Comparison of ENCODE assay signal across 21 mouse cellular contexts in genomic region chr5:107112656-107113275, GRCm38 (mm10).
DNase-seq lines count a peak whose midpoint lies in the region; ATAC-seq lines count a peak whose summit lies in the region.
"Had no signal": no experiment of that assay in that cellular context is flagged by ENCODE, and none has a peak within 500 bp of the region (broad histone marks: within the 10 kb centered on the region; RNA-seq: fewer than 3 reads in every experiment).

No protein-coding gene starts in this region.

- H3K4me2 ChIP-seq in heart, embryonic 12.5 days = no peak overlapping the region
- H3K4me2 ChIP-seq in kidney, embryonic 16.5 days (replicated peaks; ENCODE audit: low read depth, low read length) = no peak overlapping the region
- no peak overlapping the region for H3K4me2 ChIP-seq in liver, embryonic 12.5 days
- H3K4me2 ChIP-seq: forebrain, embryonic 13.5 days; hindbrain, embryonic 12.5 days; neural tube, embryonic 13.5 days had no signal

- DNase-seq in heart, postnatal 36 days = no peak
- no peak for DNase-seq in kidney, adult 11 months
- peak; percentile 33 for DNase-seq in R1 (ENCODE audit: low read depth, low spot score)
- DNase-seq in gastrocnemius, postnatal 4 days (ENCODE audit: low spot score in 2 of 2) = no peak
- DNase-seq in layer of hippocampus, adult 9-11 months = no peak
- DNase-seq: cerebellum, postnatal 14 days; embryo, embryonic 11 days; kidney, postnatal 4 days; lung, postnatal 4 days; right cerebral cortex, postnatal 14 days; thymus, postnatal 14 days had no signal

- 59% methylated on average over 7 of the region's 7 CpGs for WGBS in heart, embryonic 12.5 days
- 58% methylated on average over 7 of the region's 7 CpGs for WGBS in kidney, embryonic 16.5 days
- WGBS in liver, embryonic 12.5 days (ENCODE audit: insufficient replicate concordance) = 70% methylated on average over 7 of the region's 7 CpGs

- intact Hi-C loops in heart, postnatal 36 days (cut with DNase I) = no loop called here

- H3K4me3 ChIP-seq in heart, embryonic 12.5 days = no peak overlapping the region
- H3K4me3 ChIP-seq in kidney, embryonic 16.5 days (ENCODE audit: low read length) = no peak overlapping the region
- H3K4me3 ChIP-seq in liver, embryonic 12.5 days = no peak overlapping the region
- H3K4me3 ChIP-seq: forebrain, embryonic 13.5 days; hindbrain, embryonic 12.5 days; midbrain, embryonic 10.5 days; neural tube, embryonic 13.5 days had no signal

- H3K4me1 ChIP-seq in heart, embryonic 12.5 days (replicated peaks) = peaks cover 34% of the 10 kb centered on the region
- H3K4me1 ChIP-seq in kidney, embryonic 16.5 days (ENCODE audit: insufficient read depth, low read length) = peaks cover 36% of the 10 kb centered on the region
- peaks cover 47% of the 10 kb centered on the region for H3K4me1 ChIP-seq in liver, embryonic 12.5 days

- H3K9ac ChIP-seq in heart, embryonic 12.5 days = no peak overlapping the region
- no peak overlapping the region for H3K9ac ChIP-seq in kidney, embryonic 16.5 days (replicated peaks; ENCODE audit: low read length)
- H3K9ac ChIP-seq in liver, embryonic 12.5 days = no peak overlapping the region
- H3K9ac ChIP-seq: forebrain, embryonic 13.5 days; hindbrain, embryonic 12.5 days; liver, embryonic 14.5 days; neural tube, embryonic 13.5 days had no signal

- peaks cover 33% of the 10 kb centered on the region for H3K36me3 ChIP-seq in heart, embryonic 12.5 days
- 0 out of 2 replicates have a peak, but pooled peaks cover 16% of the 10 kb centered on the region for H3K36me3 ChIP-seq in kidney, embryonic 16.5 days (ENCODE audit: insufficient read depth, low read length)
- peaks cover 40% of the 10 kb centered on the region for H3K36me3 ChIP-seq in liver, embryonic 12.5 days
- H3K36me3 ChIP-seq: G1E; hindbrain, embryonic 12.5 days; midbrain, embryonic 10.5 days; neural tube, embryonic 13.5 days had no signal

- no peak for ATAC-seq in heart, embryonic 12.5 days (ENCODE audit: insufficient number of reproducible peaks, low FRiP score)
- no peak for ATAC-seq in kidney, embryonic 16.5 days (ENCODE audit: low FRiP score, low TSS enrichment)
- no peak for ATAC-seq in liver, embryonic 12.5 days
- ATAC-seq: forebrain, embryonic 13.5 days; intestine, postnatal 0 days had no signal

- H3K27ac ChIP-seq in heart, embryonic 12.5 days (ENCODE audit: poor library complexity, severe bottlenecking) = peak overlapping the region; percentile 59
- 0 out of 2 replicates have a peak overlapping the region, but pooled peaks have one; percentile 24 for H3K27ac ChIP-seq in kidney, embryonic 16.5 days (ENCODE audit: low read length)
- H3K27ac ChIP-seq in liver, embryonic 12.5 days = peak overlapping the region; percentile 54; the same call in 1 of the 2 replicates
- H3K27ac ChIP-seq: forebrain, embryonic 13.5 days; hindbrain, embryonic 12.5 days; liver, embryonic 14.5 days; neural tube, embryonic 13.5 days had no signal

- H3K9me3 ChIP-seq in heart, embryonic 12.5 days (replicated peaks) = no peaks in the 10 kb centered on the region
- H3K9me3 ChIP-seq in kidney, embryonic 16.5 days (ENCODE audit: low read length) = no peaks in the 10 kb centered on the region
- H3K9me3 ChIP-seq in liver, embryonic 12.5 days (replicated peaks) = no peaks in the 10 kb centered on the region
- H3K9me3 ChIP-seq: forebrain, embryonic 13.5 days; G1E; hindbrain, embryonic 12.5 days; midbrain, embryonic 10.5 days; neural tube, embryonic 13.5 days had no signal

- 0 out of 2 replicates have a peak, but pooled peaks cover 5% of the 10 kb centered on the region for H3K27me3 ChIP-seq in heart, embryonic 12.5 days (replicated peaks)
- no peaks in the 10 kb centered on the region for H3K27me3 ChIP-seq in kidney, embryonic 16.5 days (ENCODE audit: insufficient read depth, low read length)
- H3K27me3 ChIP-seq in liver, embryonic 12.5 days (replicated peaks) = no peaks in the 10 kb centered on the region
- H3K27me3 ChIP-seq: forebrain, embryonic 13.5 days; hindbrain, embryonic 12.5 days; neural tube, embryonic 13.5 days had no signal
